Mouse (Mus musculus) lung, adult 18-20 months (tissue): ENCODE results near the gene Prss38.
A peak's percentile ranks its signal among the peaks of the same experiment; 100 is the strongest.
"Not testable (repeated sequence)": the region's sequence is repeated elsewhere in the genome, so short reads cannot be mapped to it uniquely, and the experiment has no call there.

Source experiments
- DNase-seq, 2 experiments: peaks; one replicate each; pipeline ENCODE4 v3.0.0; 2022; ENCODE audit warnings: mixed read lengths in 2 of 2

Gene Prss38

GRCm38 (mm10) chr11:59369848-59370247, 5.6 kb downstream of the Prss38 start:
- no peak for DNase-seq

DNA sequence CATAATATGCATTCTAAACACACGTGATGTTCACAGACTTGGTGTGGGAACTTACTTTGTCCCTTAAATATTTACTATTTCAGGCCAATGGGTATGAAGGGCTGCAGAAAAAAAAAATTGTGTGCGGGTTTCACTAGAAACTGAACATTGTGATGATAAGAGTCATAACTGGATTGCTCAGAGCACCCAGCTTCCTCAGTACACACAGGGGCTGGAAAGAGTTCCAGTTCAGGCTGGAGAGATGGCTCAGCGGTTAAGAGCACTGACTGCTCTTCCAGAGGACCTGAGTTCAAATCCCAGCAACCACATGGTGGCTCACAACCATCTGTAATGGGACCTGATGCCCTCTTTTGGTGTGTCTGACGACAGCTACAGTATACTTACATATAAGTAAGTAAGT, 7.5 kb downstream of the Prss38 start:
- not testable (repeated sequence) for DNase-seq

DNA sequence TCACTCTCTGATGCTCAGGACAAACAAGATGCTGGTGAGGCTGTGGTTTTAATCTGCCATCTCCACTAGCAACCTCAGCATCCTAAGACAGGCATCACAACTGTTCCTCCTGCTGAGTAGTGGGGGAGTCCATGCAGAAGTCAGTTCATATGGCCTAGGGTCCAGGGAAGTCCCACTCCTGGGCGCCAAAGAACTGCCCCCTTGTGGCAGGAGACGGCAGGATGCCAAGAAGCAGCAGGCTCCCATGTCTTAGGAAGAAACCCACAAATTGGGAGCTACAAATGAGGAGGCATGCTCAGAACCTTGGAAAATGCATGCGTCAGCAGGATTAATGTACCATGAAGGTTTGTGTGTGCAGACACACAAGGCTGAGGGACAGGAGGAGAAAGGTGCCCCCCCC, 8.8 kb downstream of the Prss38 start:
- DNase-seq: peak in 1 of 2 experiments; percentile 13

DNA sequence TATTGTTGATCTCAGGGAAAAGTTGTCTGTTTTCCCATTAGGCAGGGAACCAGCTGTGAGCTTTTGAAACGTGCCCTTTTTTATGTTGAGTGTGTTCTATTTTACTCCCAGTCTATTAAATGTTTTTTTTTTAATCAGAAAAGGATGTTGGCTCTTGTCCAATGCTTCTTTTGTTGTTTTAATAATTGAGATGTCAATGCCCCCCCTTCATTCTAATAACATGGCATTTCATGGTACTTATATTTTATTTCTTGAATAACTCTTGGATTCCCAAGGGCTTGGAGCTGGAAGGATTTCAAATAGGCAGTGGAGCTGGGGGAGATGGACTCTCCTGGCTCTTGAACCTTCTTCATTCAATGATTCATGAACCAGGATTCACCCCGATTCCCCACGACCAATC, 9.4 kb downstream of the Prss38 start:
- DNase-seq: no peak

- DNase-seq: no peak
Measured at GRCm38 (mm10) chr11:59364417-59364816, 11.0 kb downstream of the Prss38 start.

- no peak for DNase-seq
Measured at GRCm38 (mm10) chr11:59364007-59364406, 11.4 kb downstream of the Prss38 start.

GRCm38 (mm10) chr11:59361291-59361690, 14.2 kb downstream of the Prss38 start:
- no peak for DNase-seq

GRCm38 (mm10) chr11:59356874-59357289, 18.6 kb downstream of the Prss38 start:
- no peak for DNase-seq

- DNase-seq: no peak
Measured at GRCm38 (mm10) chr11:59354793-59355192, 20.7 kb downstream of the Prss38 start.

- no peak for DNase-seq
Measured at GRCm38 (mm10) chr11:59350326-59350725, 25.1 kb downstream of the Prss38 start.

- peak; percentile 55 to 64 for DNase-seq
Measured at GRCm38 (mm10) chr11:59346166-59346910, 29.1 kb downstream of the Prss38 start.

DNA sequence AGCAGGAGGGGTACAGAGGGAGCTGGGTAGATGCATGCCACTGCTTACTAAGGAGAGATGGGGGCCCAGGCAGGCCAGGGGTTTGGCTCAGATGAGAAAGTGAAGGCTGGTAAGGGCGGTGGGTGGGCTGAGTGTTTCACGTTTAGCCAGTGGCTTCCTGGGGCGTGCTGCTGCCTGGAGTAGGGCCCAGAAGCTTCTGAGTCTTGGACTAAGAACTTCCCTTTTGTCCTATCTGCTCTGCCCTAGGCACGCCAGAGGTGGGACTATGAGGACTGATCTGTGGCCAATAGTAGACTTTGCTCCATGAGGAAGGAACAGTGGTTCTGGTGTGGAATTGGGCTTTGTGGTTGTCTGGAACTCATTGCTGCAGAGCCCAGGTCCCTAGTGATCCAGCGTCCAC, 32.5 kb downstream of the Prss38 start:
- no peak for DNase-seq

GRCm38 (mm10) chr11:59338736-59339120, 36.7 kb downstream of the Prss38 start:
- DNase-seq: no peak

DNA sequence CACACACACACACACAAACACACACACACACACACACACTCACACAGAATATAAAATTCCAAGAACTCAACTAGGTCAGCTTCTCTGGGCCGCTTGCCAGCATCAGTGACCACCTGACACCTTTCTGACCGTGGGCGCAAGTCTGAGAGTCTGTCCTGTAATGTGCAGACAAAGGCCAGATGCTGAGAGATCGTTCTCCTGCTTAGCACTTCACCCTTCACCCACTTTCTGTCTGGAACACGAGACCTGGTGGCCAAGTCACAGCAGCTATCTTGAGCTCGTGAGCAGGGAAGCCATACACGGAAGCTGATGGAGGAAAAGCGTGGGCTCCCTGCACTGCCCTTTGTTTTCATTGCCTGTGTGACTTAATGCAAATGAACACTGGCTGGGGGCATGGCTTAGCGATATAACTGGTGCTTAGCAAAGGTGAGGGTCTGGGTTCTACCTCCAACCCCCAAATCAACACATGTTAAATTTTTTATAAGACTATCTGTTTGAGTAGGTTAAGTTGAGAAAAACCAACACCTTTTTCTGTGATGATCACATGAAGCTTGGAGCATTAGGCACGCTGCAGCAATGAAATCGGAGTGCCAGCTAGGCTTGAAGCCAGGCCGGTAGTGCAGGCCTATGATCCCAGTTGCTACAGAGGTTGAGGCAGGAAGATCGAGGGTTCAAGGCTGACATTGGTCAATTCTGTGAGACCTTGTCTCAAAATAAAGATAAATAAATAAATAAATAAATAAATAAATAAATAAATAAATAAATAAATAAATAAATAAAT, 37.3 kb downstream of the Prss38 start:
- DNase-seq: no peak

GRCm38 (mm10) chr11:59336381-59336780, 39.1 kb downstream of the Prss38 start:
- DNase-seq: no peak

GRCm38 (mm10) chr11:59335942-59336341, 39.5 kb downstream of the Prss38 start:
- DNase-seq: no peak

DNA sequence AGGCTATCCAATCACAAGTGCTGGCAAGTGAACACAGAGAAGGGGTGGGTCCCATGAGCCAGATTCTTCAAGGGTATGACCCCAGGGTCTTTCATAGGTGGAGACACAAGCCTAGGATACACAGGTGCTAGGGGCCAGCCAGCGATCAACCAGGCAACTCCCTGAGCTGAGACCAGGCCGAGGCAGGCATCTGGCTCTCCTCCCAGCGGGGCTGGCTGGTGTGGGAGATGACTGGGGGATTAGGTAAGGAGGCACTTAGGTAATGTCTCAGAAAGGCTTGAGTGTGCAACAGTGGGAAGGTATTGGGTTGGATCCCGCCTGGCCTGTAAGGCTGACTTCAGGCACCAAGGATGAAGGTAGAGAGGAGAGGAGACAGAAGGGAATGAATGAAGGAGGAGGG, 40.3 kb downstream of the Prss38 start:
- DNase-seq: peak in 1 of 2 experiments; percentile 23

DNA sequence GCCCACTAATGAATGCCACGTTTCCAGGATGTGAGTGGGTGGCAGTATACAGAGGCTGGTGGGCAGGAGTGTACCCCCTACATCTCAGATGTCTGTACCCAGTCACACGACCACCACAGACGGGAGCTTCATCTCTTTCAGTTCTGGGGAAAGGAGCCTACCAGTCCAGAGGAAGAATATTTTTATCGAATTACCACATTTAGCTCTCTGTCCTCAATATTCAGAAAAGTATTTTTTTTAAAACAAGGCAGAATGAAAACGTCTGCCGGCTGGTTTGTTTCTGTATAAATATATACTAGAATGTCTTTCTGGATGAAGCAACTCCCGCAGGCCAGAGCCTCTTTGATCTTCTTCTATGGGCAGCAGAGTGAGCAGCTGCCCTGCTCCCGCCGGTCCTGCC, 42.5 kb downstream of the Prss38 start:
- DNase-seq: no peak

GRCm38 (mm10) chr11:59331167-59331869, 44.1 kb downstream of the Prss38 start:
- no peak for DNase-seq

DNA sequence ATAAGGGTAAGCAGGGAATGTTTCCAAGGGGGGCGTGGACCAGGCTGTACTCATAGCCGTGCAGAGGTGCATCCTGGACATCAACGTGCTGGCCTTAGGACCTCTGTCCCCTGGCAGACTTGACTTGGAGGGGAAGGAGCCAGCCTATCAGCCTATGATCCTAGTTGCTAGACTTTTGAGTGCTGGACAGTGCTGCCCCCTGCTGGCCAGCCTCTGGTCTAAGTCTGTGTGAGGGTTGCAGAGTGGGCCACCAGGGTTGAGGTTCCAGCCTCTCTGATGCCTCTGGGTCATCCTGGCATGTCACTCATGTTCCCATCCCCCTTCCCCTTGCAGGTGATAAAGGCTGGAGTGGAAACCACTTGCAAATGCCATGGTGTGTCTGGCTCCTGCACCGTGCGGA, 44.9 kb downstream of the Prss38 start:
- peak; percentile 61 to 66 for DNase-seq

GRCm38 (mm10) chr11:59329616-59330015, 45.8 kb downstream of the Prss38 start:
- DNase-seq: no peak

GRCm38 (mm10) chr11:59327625-59328024, 47.8 kb downstream of the Prss38 start:
- DNase-seq: no peak

DNA sequence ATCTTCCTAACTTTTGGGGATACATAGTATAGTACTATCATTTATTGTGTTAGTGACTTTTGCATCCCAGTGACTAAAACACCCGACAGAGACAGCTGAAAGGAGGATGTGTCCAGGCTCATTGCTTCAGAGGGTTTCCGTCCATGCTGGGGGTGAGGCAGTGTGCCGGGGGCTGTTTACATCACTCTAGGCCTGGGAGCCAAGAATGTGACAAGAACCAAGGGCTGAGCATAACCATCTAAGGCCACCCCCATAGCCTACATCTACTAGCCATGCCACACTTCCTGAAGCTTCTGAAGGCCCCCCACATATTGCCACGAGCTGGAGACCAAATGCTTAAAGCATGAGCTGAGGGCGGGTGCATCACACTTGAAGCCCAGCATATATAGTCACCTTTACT, 50.7 kb downstream of the Prss38 start:
- no peak for DNase-seq

GRCm38 (mm10) chr11:59322988-59323387, 52.5 kb downstream of the Prss38 start:
- no peak for DNase-seq
